14 mouse cellular contexts compared by ENCODE assay signal in the genomic region with DNA sequence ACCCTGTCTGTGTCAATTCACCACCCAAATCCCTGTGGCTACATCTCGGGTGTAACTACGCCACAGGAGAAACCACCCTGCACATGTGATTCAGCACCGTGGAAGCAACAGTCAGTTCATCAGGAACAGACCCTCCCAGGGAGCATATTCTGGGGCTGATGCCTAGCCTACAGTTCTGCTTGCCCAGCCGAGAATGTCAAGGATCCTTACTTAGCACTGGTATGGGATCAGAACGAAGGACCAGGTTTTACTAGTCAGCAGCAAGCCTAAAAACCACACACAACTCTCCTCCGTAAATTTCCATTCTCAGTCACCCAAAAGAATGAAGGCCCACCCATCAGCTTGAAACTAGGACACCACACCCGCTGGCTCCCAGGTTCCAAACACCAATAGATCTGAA. TPM values are rescaled to one million over a fixed set of nuclear protein-coding genes. Genes with fewer than 3 reads are reported as not detected.
"Had no signal": no experiment of that assay in that cellular context is flagged by ENCODE, and none has a peak within 500 bp of the region (broad histone marks: within the 10 kb centered on the region; RNA-seq: fewer than 3 reads in every experiment).

No protein-coding gene starts in this region.

- H3K4me2 ChIP-seq: kidney, embryonic 15.5 days; limb, embryonic 13.5 days; midbrain, embryonic 15.5 days; neural tube, embryonic 15.5 days had no signal

- H3K27ac ChIP-seq: kidney, embryonic 15.5 days; limb, embryonic 13.5 days; midbrain, embryonic 15.5 days; neural tube, embryonic 15.5 days had no signal

- H3K9me3 ChIP-seq: kidney, embryonic 15.5 days; limb, embryonic 13.5 days; midbrain, embryonic 15.5 days; neural tube, embryonic 15.5 days had no signal

- H3K9ac ChIP-seq: kidney, embryonic 15.5 days; limb, embryonic 13.5 days; midbrain, embryonic 15.5 days; neural tube, embryonic 15.5 days had no signal

- DNase-seq: kidney, adult 2 months; kidney, postnatal 14 days; left cerebral cortex, postnatal 4 days; right cerebral cortex, adult 18-20 months; thymus, adult 18-20 months; thymus, postnatal 14 days had no signal

- ATAC-seq: intestine, embryonic 16.5 days; midbrain, embryonic 15.5 days had no signal

- H3K36me3 ChIP-seq: kidney, embryonic 15.5 days; limb, embryonic 13.5 days; midbrain, embryonic 15.5 days; neural tube, embryonic 15.5 days had no signal

- H3K27me3 ChIP-seq: kidney, embryonic 15.5 days; limb, embryonic 13.5 days; midbrain, embryonic 15.5 days; neural tube, embryonic 15.5 days had no signal

- H3K4me3 ChIP-seq: kidney, embryonic 15.5 days; limb, embryonic 13.5 days; midbrain, embryonic 15.5 days; neural tube, embryonic 15.5 days had no signal

RNA-seq across cellular contexts. Expression of a gene that starts 51.1 kb away (rescaled TPM):
- polyA plus RNA-seq: intestine, embryonic 16.5 days; kidney, embryonic 15.5 days; limb, embryonic 13.5 days; lung, embryonic 16.5 days; neural tube, embryonic 11.5 days; neural tube, embryonic 15.5 days; stomach, embryonic 14.5 days had no signal
